Mouse (Mus musculus): ENCODE measurements at regions not wholly inside any gene's neighbourhood (a gene's known extent, or its start where the extent isn't known, plus 50 kb on each side); places are given as distances from the start of the nearest gene placed in this dataset.

GRCm38 (mm10) chr3:65891594-65891993 is 66.5 kb downstream of the Ccnl1 start:
- no peak for DNase-seq

DNA sequence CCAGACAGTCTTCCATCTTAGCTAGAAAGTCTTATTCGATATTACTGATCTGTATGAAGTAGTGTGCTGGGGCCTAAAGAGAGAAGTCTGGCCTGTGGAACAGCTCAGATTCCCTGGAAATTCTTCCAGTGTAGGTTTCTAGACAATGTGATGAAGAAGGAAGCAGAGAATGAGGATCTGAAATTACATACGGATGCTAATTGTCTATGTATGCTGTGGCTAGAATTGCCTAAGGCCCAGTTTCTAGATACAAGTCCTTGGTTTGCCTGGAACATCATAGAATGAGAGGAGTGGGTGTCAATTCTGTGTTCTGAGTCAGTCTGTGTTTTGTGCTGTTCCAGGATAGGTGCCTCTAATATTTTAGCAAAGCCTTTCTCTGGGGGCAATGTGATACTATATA is 66.9 kb downstream of the Ccnl1 start:
- no peak for DNase-seq

GRCm38 (mm10) chr3:65888921-65889320 is 69.1 kb downstream of the Ccnl1 start:
- DNase-seq, result no peak

DNA sequence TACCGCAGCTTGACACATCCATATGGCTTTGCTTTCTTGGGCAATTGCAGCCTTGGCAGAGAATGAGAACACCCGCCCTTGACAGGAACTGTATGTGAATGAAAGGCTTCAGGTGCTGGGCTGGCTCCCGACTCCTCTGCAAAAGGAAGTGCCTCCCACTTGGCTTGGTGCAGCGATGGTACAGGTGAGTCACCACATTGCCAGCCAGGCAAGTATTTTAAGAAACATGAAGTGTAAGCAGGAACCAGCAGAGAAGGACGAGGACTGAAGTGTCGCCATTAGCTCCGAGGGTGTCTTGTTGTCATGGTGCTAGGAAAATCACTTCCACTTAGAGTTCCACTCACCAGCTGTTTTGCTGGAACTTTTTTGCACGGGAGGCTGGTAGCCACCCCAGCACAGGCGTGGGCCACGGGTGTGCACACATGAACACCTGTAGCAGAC is 73.5 kb downstream of the Ccnl1 start:
- DNase-seq, result peak; percentile 41

- DNase-seq, result no peak
Observed at GRCm38 (mm10) chr3:65882123-65882522, 75.9 kb downstream of the Ccnl1 start.

Data from cerebellum, adult 8-10 months (tissue).